In the genomic region with DNA sequence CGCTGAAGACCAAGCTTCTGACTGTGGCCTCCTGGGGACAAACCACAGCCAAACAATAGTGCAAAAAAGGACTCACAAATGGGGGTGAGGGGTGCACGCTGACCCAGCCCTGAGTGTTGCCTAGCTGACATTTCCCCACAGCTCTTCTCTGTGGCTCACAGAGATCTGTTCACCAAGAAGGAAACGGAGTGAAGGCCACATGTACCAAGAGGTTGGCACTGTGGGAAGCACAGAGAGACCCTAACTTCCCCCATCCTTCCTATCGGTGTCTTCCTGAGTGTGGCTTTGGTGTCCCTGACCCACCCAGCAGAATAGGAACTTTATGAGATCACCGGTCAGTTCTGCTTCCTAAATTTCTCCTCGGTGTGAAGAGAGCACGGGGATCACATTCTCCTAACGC, we compare ENCODE assay signal across 41 mouse cellular contexts. TPM values are rescaled to one million over a fixed set of nuclear protein-coding genes. Genes with fewer than 3 reads are reported as not detected.
"Had no signal": no experiment of that assay in that cellular context is flagged by ENCODE, and none has a peak within 500 bp of the region (broad histone marks: within the 10 kb centered on the region; RNA-seq: fewer than 3 reads in every experiment).

No protein-coding gene starts in this region.

- H3K27ac ChIP-seq: heart, adult 2 months; hindbrain, embryonic 10.5 days; hindbrain, embryonic 12.5 days; hindbrain, embryonic 14.5 days; intestine, embryonic 15.5 days; layer of hippocampus, adult 2 months; limb, embryonic 13.5 days; limb, embryonic 15.5 days; liver, embryonic 12.5 days; liver, embryonic 14.5 days had no signal

- DNase-seq: gastrocnemius, postnatal 14 days; gastrocnemius, postnatal 36 days; heart, adult 2 months; heart, postnatal 10 days; heart, postnatal 4 days; kidney, adult 18-20 months; kidney, adult 8-10 months; kidney, postnatal 10 days; kidney, postnatal 25 days; kidney, postnatal 4 days; layer of hippocampus, adult 9-11 months; layer of hippocampus, postnatal 36 days; left cerebral cortex, postnatal 4 days had no signal

- H3K36me3 ChIP-seq: heart, embryonic 12.5 days; hindbrain, embryonic 10.5 days; hindbrain, embryonic 12.5 days; intestine, embryonic 15.5 days; limb, embryonic 13.5 days; limb, embryonic 15.5 days; liver, embryonic 12.5 days had no signal

- H3K9ac ChIP-seq: heart, embryonic 12.5 days; hindbrain, embryonic 12.5 days; hindbrain, embryonic 14.5 days; intestine, embryonic 15.5 days; limb, embryonic 13.5 days; limb, embryonic 15.5 days; liver, embryonic 12.5 days; liver, embryonic 14.5 days had no signal

- H3K4me3 ChIP-seq: heart, adult 2 months; heart, embryonic 12.5 days; hindbrain, embryonic 10.5 days; hindbrain, embryonic 12.5 days; intestine, embryonic 15.5 days; layer of hippocampus, adult 2 months; limb, embryonic 13.5 days; limb, embryonic 15.5 days; liver, embryonic 12.5 days had no signal

- ATAC-seq: hindbrain, embryonic 16.5 days; inflammation-experienced regulatory T-cells, adult 6 months; intestine, embryonic 15.5 days; intestine, postnatal 0 days; liver, embryonic 12.5 days had no signal

- H3K9me3 ChIP-seq: heart, embryonic 12.5 days; hindbrain, embryonic 10.5 days; hindbrain, embryonic 12.5 days; intestine, embryonic 15.5 days; limb, embryonic 13.5 days; limb, embryonic 15.5 days; liver, embryonic 12.5 days had no signal

- H3K27me3 ChIP-seq: hindbrain, embryonic 12.5 days; intestine, embryonic 15.5 days; limb, embryonic 13.5 days; limb, embryonic 15.5 days; liver, embryonic 12.5 days had no signal

- H3K4me2 ChIP-seq: heart, embryonic 12.5 days; hindbrain, embryonic 12.5 days; hindbrain, embryonic 14.5 days; intestine, embryonic 15.5 days; limb, embryonic 13.5 days; limb, embryonic 15.5 days; liver, embryonic 12.5 days had no signal

- H3K4me1 ChIP-seq: heart, embryonic 12.5 days; hindbrain, embryonic 12.5 days; limb, embryonic 13.5 days; limb, embryonic 15.5 days; liver, embryonic 12.5 days had no signal

RNA-seq across cellular contexts. Expression of gene Nlrp3, which starts 13.2 kb away (rescaled TPM):
- polyA plus RNA-seq: hindbrain, embryonic 10.5 days; inflammation-experienced regulatory T-cells, adult 6 months; limb, embryonic 11.5 days had no signal

RNA-seq across cellular contexts. Expression of gene Olfr222, which starts 21.5 kb away (rescaled TPM):
- total RNA-seq: gastrocnemius, adult 18-20 months; gastrocnemius, adult 8-10 months; gastrocnemius, postnatal 14 days; gastrocnemius, postnatal 36 days; heart, adult 2 months; heart, postnatal 10 days; heart, postnatal 25 days; heart, postnatal 4 days; layer of hippocampus, adult 2 months; layer of hippocampus, postnatal 14 days; layer of hippocampus, postnatal 36 days; left cerebral cortex, adult 18-20 months; left cerebral cortex, adult 8-10 months; left cerebral cortex, postnatal 10 days; left cerebral cortex, postnatal 25 days; left cerebral cortex, postnatal 4 days; liver, adult 2 months had no signal
- polyA plus RNA-seq: gonadal fat pad, adult 2 months; heart, adult 2 months; heart, embryonic 12.5 days; heart, embryonic 14.5 days; heart, embryonic 16.5 days; hindbrain, embryonic 10.5 days; hindbrain, embryonic 12.5 days; hindbrain, embryonic 14.5 days; hindbrain, embryonic 16.5 days; inflammation-experienced regulatory T-cells, adult 6 months; intestine, embryonic 15.5 days; intestine, postnatal 0 days; kidney, embryonic 14.5 days; kidney, embryonic 16.5 days; limb, embryonic 11.5 days; limb, embryonic 13.5 days; limb, embryonic 15.5 days; liver, adult 2 months; liver, embryonic 12.5 days; liver, embryonic 14.5 days had no signal

RNA-seq across cellular contexts. Expression of gene Olfr223, which starts 38.6 kb away (rescaled TPM):
- total RNA-seq: gastrocnemius, adult 18-20 months; gastrocnemius, adult 8-10 months; gastrocnemius, postnatal 14 days; gastrocnemius, postnatal 36 days; heart, adult 2 months; heart, postnatal 10 days; heart, postnatal 25 days; heart, postnatal 4 days; layer of hippocampus, adult 2 months; layer of hippocampus, postnatal 14 days; layer of hippocampus, postnatal 36 days; left cerebral cortex, adult 18-20 months; left cerebral cortex, adult 8-10 months; left cerebral cortex, postnatal 10 days; left cerebral cortex, postnatal 25 days; left cerebral cortex, postnatal 4 days; liver, adult 2 months had no signal
- polyA plus RNA-seq: gonadal fat pad, adult 2 months; heart, adult 2 months; heart, embryonic 12.5 days; heart, embryonic 14.5 days; heart, embryonic 16.5 days; hindbrain, embryonic 10.5 days; hindbrain, embryonic 12.5 days; hindbrain, embryonic 14.5 days; hindbrain, embryonic 16.5 days; inflammation-experienced regulatory T-cells, adult 6 months; intestine, embryonic 15.5 days; intestine, postnatal 0 days; kidney, embryonic 14.5 days; kidney, embryonic 16.5 days; limb, embryonic 11.5 days; limb, embryonic 13.5 days; limb, embryonic 15.5 days; liver, adult 2 months; liver, embryonic 12.5 days; liver, embryonic 14.5 days had no signal
